Mouse (Mus musculus) CH12.LX (cell line): ENCODE measurements around the gene Slc25a33. TPM values are rescaled to one million over a fixed set of nuclear protein-coding genes. Genes with fewer than 3 reads are reported as not detected.

Experiments
- DNase-seq: peaks from one replicate; pipeline ENCODE4 v3.0.0-alpha.2; 2013; ENCODE audit errors: extremely low read depth
- H3K27ac ChIP-seq: 2 replicates; pipeline ENCODE4 v1.5.1; 2012; ENCODE audit warnings: low read depth, mild to moderate bottlenecking, control low read depth, moderate library complexity; ENCODE audit not compliant: insufficient read depth
- H3K27me3 ChIP-seq: replicated peaks from 2 replicates; pipeline ENCODE3; 2012; ENCODE audit warnings: inconsistent platforms
- H3K36me3 ChIP-seq, 2 experiments: replicated peaks in 1 of 2; 2 replicates each; pipeline versions ENCODE3 to v1.6.1; 2012; ENCODE audit warnings: inconsistent platforms in 1 of 2, low read length in 1 of 2, mild to moderate bottlenecking in 1 of 2, mixed read lengths in 1 of 2, moderate library complexity in 1 of 2; ENCODE audit not compliant: control insufficient read depth in 1 of 2, insufficient read depth in 1 of 2
- H3K4me1 ChIP-seq, 2 experiments: 2 replicates each; pipeline ENCODE4 v1.6.1; 2012; ENCODE audit warnings: inconsistent platforms in 1 of 2, moderate library complexity in 1 of 2; ENCODE audit not compliant: insufficient read depth in 2 of 2, control insufficient read depth in 1 of 2
- H3K4me2 ChIP-seq: 2 replicates; pipeline ENCODE4 v1.6.1; 2012; ENCODE audit warnings: low read depth, mild to moderate bottlenecking, control low read depth; ENCODE audit not compliant: poor library complexity, insufficient read depth, severe bottlenecking
- H3K4me3 ChIP-seq, 3 experiments: fragments of 150-350 bp in 1 of 3; sonication (generic) in 1 of 3; replicated peaks in 1 of 3; 2 replicates each; pipeline versions ENCODE3 to v1.5.1; 2011 to 2012; ENCODE audit warnings: low read depth in 2 of 3, low read length in 2 of 3, mild to moderate bottlenecking in 2 of 3, moderate library complexity in 2 of 3, control low read depth in 1 of 3, improper control_type of control experiment in 1 of 3, inconsistent platforms in 1 of 3, mixed read lengths in 1 of 3; ENCODE audit not compliant: poor library complexity in 1 of 3
- H3K79me2 ChIP-seq: replicated peaks from 2 replicates; pipeline ENCODE4 v1.6.1; 2012; ENCODE audit warnings: mild to moderate bottlenecking, moderate library complexity; ENCODE audit not compliant: control insufficient read depth, poor library complexity, insufficient read depth, severe bottlenecking; ENCODE audit errors: extremely low read depth
- H3K9ac ChIP-seq: 2 replicates; pipeline ENCODE4 v1.6.1; 2012; ENCODE audit warnings: low read depth, mild to moderate bottlenecking, control low read depth, moderate library complexity; ENCODE audit not compliant: insufficient read depth
- H3K9me3 ChIP-seq: replicated peaks from 2 replicates; pipeline ENCODE3; 2012; ENCODE audit warnings: low read length, inconsistent platforms, mixed read lengths
- CHD1 ChIP-seq: IDR thresholded peaks from 2 replicates; pipeline ENCODE4 v1.6.1; 2012; ENCODE audit warnings: low read depth, low read length, improper control_type of control experiment, inconsistent platforms
- CHD2 ChIP-seq: IDR thresholded peaks from 2 replicates; pipeline ENCODE4 v1.6.1; 2011; ENCODE audit warnings: low read length, improper control_type of control experiment
- CTCF ChIP-seq, 2 experiments: IDR thresholded peaks in 1 of 2; conservative IDR thresholded peaks in 1 of 2; 2 replicates each; pipeline ENCODE4 v1.5.1; 2011 to 2012; ENCODE audit warnings: low read depth in 2 of 2, low read length in 2 of 2, improper control_type of control experiment in 1 of 2, inconsistent platforms in 1 of 2, mild to moderate bottlenecking in 1 of 2, moderate library complexity in 1 of 2
- E2F4 ChIP-seq: IDR thresholded peaks from 2 replicates; pipeline ENCODE4 v1.6.1; 2011; ENCODE audit warnings: low read depth, low read length, improper control_type of control experiment; ENCODE audit not compliant: insufficient replicate concordance
- ELF1 ChIP-seq: IDR thresholded peaks from 2 replicates; pipeline ENCODE4 v1.6.1; 2014; ENCODE audit warnings: low read depth, mild to moderate bottlenecking, inconsistent platforms, low read length, improper control_type of control experiment
- EP300 ChIP-seq: IDR thresholded peaks from 2 replicates; pipeline ENCODE4 v1.6.1; 2011; ENCODE audit warnings: low read length, improper control_type of control experiment
- GABPA ChIP-seq: IDR thresholded peaks from 2 replicates; pipeline ENCODE4 v1.6.1; 2012; ENCODE audit warnings: low read depth, low read length, improper control_type of control experiment, inconsistent platforms; ENCODE audit not compliant: insufficient replicate concordance
- HCFC1 ChIP-seq: IDR thresholded peaks from 2 replicates; pipeline ENCODE4 v1.6.1; 2012; ENCODE audit warnings: low read depth, mild to moderate bottlenecking, inconsistent platforms, low read length, improper control_type of control experiment
- IRF4 ChIP-seq: IDR thresholded peaks from 2 replicates; pipeline ENCODE4 v1.6.1; 2014; ENCODE audit warnings: low read depth, mild to moderate bottlenecking, inconsistent platforms, low read length, improper control_type of control experiment
- JUN ChIP-seq: IDR thresholded peaks from 2 replicates; pipeline ENCODE4 v1.6.1; 2011; ENCODE audit warnings: low read depth, mild to moderate bottlenecking, low read length, improper control_type of control experiment, moderate library complexity; ENCODE audit not compliant: insufficient read depth
- KAT2A ChIP-seq: IDR thresholded peaks from 2 replicates; pipeline ENCODE4 v1.6.1; 2012; ENCODE audit warnings: low read length, improper control_type of control experiment, inconsistent platforms; ENCODE audit not compliant: insufficient replicate concordance
- MAFK ChIP-seq: IDR thresholded peaks from 2 replicates; pipeline ENCODE4 v1.6.1; 2011; ENCODE audit warnings: low read length, improper control_type of control experiment; ENCODE audit not compliant: insufficient replicate concordance
- MEF2A ChIP-seq: IDR thresholded peaks from 2 replicates; pipeline ENCODE4 v1.6.1; 2014; ENCODE audit warnings: low read depth, mild to moderate bottlenecking, inconsistent platforms, low read length, improper control_type of control experiment, borderline replicate concordance
- MXI1 ChIP-seq: IDR thresholded peaks from 2 replicates; pipeline ENCODE4 v1.6.1; 2011; ENCODE audit warnings: mild to moderate bottlenecking, low read depth, low read length, improper control_type of control experiment
- MYC ChIP-seq: IDR thresholded peaks from 2 replicates; pipeline ENCODE4 v1.6.1; 2011; ENCODE audit warnings: low read depth, mild to moderate bottlenecking, improper control_type of control experiment, low read length
- NELFE ChIP-seq: IDR thresholded peaks from 2 replicates; pipeline ENCODE4 v1.6.1; 2011; ENCODE audit warnings: low read depth, low read length, improper control_type of control experiment
- POLR2A ChIP-seq: IDR thresholded peaks from 2 replicates; pipeline ENCODE4 v1.6.1; 2011; ENCODE audit warnings: low read depth, mild to moderate bottlenecking, improper control_type of control experiment, low read length
- POLR2AphosphoS2 ChIP-seq: IDR thresholded peaks from 2 replicates; pipeline ENCODE4 v1.6.1; 2011; ENCODE audit warnings: low read depth, low read length, improper control_type of control experiment
- RCOR1 ChIP-seq: conservative IDR thresholded peaks from 2 replicates; pipeline ENCODE4 v1.6.1; 2012; ENCODE audit warnings: low read depth, mild to moderate bottlenecking, inconsistent platforms, low read length, improper control_type of control experiment
- SIN3A ChIP-seq: IDR thresholded peaks from 2 replicates; pipeline ENCODE4 v1.6.1; 2012; ENCODE audit warnings: low read length, improper control_type of control experiment, inconsistent platforms
- SMC3 ChIP-seq: IDR thresholded peaks from 2 replicates; pipeline ENCODE4 v1.6.1; 2011; ENCODE audit warnings: low read depth, low read length, improper control_type of control experiment
- TBP ChIP-seq: conservative IDR thresholded peaks from 2 replicates; pipeline ENCODE4 v1.6.1; 2011; ENCODE audit warnings: low read depth, low read length, improper control_type of control experiment
- UBTF ChIP-seq: IDR thresholded peaks from 2 replicates; pipeline ENCODE4 v1.6.1; 2012; ENCODE audit warnings: low read depth, mild to moderate bottlenecking, inconsistent platforms, low read length, improper control_type of control experiment, moderate library complexity
- USF1 ChIP-seq: IDR thresholded peaks from 2 replicates; pipeline ENCODE4 v1.6.1; 2014; ENCODE audit warnings: low read depth, mild to moderate bottlenecking, inconsistent platforms, low read length, improper control_type of control experiment
- ZC3H11A ChIP-seq: IDR thresholded peaks from 2 replicates; pipeline ENCODE4 v1.6.1; 2012; ENCODE audit warnings: low read depth, mild to moderate bottlenecking, inconsistent platforms, low read length, improper control_type of control experiment
- ZKSCAN1 ChIP-seq: IDR thresholded peaks from 2 replicates; pipeline ENCODE4 v1.6.1; 2012; ENCODE audit warnings: low read depth, inconsistent platforms, low read length, improper control_type of control experiment, borderline replicate concordance
- ZNF384 ChIP-seq: IDR thresholded peaks from 2 replicates; pipeline ENCODE4 v1.6.1; 2012; ENCODE audit warnings: low read depth, low read length, improper control_type of control experiment, inconsistent platforms
- dilution Hi-C: fragments of 300-500 bp; cut with MboI; formaldehyde crosslinking; loops from 2 replicates; pipeline ENCODE4 v1.14.3; 2020; ENCODE audit warnings: low sequenced_read_pairs; ENCODE audit not compliant: extremely low pct_unique_long_range_greater_than_20kb, extremely low pct_ligation_motif_present
- in situ Hi-C: fragments of 300-500 bp; cut with MboI; formaldehyde crosslinking; loops from 3 replicates; pipeline ENCODE4 v1.14.3; 2019; ENCODE audit warnings: low sequenced_read_pairs, low pct_ligation_motif_present, low pct_unique_long_range_greater_than_20kb, mixed read lengths
- polyA plus RNA-seq: library from polyadenylated mRNA; unstranded; fragments of >175 nt; gene quantifications from 2 replicates; pipeline ENCODE4 v1.2.1, GENCODE M21; 2012; ENCODE audit warnings: low read depth; ENCODE audit not compliant: insufficient read length
- total RNA-seq, 2 experiments: library from RNA; depleted of rRNA; stranded (reverse); fragments of 300-350 nt in 1 of 2; fragments of >200 nt in 1 of 2; gene quantifications; 2 replicates each; pipeline ENCODE4 v1.2.3; 2012 to 2014

The Slc25a33 gene
- total and polyA plus RNA-seq, 3 experiments, result 25.3 to 35.5 (median 32.4) TPM

DNA sequence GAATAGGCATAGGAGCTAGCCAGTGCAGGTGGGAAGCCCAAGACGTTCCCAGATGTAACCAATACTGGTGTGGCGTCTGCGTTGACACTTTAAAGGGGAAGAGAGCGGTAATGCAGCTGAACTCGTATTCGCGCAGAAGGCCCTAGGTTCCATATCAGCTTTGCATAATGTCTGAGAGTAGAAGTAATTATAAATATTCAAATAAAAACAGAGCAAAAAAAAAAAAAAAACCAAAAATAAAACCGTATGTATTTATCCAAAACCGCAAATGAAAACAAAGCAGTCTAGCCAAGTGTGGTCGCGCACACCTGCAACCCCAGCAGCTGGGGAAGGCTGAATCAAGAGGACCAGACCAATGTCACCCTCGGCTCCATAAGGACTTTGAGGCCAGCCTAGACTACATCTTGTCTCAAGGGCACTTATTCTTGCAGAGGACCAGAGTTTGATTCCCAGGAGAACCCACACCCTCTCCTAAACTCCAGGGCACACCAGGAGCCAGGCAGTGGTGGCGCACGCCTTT lies 32.0 kb downstream of the Slc25a33 start:
- H3K27me3 ChIP-seq, result no peaks in the 10 kb centered on the region
- peaks cover 4% of the 10 kb centered on the region for H3K79me2 ChIP-seq
- H3K4me3 ChIP-seq, result no peak overlapping the region
- no peak overlapping the region for H3K9ac ChIP-seq
- TF ChIP-seq CTCF (conservative IDR thresholded peaks at IDR 0.05 in 1 of 2, IDR thresholded peaks at IDR 0.05 in 1 of 2; ENCODE audit: low read depth in 2 of 2, low read length in 2 of 2) (no peak), TBP (no peak), NELFE (no peak), IRF4 (no peak), ELF1 (no peak), USF1 (no peak), E2F4 (no peak), KAT2A (no peak), CHD1 (no peak), GABPA (no peak), ZNF384 (no peak), UBTF (no peak), MAFK (no peak), ZKSCAN1 (no peak), POLR2AphosphoS2 (no peak), EP300 (no peak), POLR2A (no peak)
- peaks cover 37 to 53% of the 10 kb centered on the region in 2 experiments for H3K36me3 ChIP-seq
- no peak overlapping the region for H3K4me2 ChIP-seq
- no peaks in the 10 kb centered on the region for H3K9me3 ChIP-seq
- H3K27ac ChIP-seq, result no peak overlapping the region
- no peak for DNase-seq
- peaks cover 0 to 12% of the 10 kb centered on the region in 2 experiments; a peak in 2 of 4 replicates for H3K4me1 ChIP-seq
- dilution Hi-C loops (no loop called here), in situ Hi-C loops (no loop called here)

DNA sequence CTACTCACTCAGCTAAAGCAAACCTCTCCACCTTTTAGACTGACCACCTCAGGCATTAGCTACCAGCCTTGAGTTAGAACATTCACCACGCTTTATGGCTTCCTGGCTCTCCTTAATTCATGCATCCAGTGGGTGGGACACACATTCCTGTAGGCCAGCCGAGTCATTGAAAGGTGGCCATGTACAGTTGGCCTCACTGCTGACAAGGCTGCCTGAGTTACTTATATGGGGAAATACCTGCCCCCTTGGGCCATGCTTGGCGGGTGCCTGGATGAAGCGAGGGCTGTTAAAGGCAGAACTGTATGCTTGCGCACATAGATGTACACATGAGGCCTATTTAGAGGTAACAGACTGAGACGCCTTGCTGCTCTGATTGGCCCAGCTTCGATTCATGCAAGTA lies 33.8 kb downstream of the Slc25a33 start:
- TF ChIP-seq SMC3 (no peak), CHD2 (no peak), RCOR1 (no peak), ZC3H11A (no peak), ZKSCAN1 (no peak), POLR2A (no peak), HCFC1 (no peak), CTCF (conservative IDR thresholded peaks at IDR 0.05 in 1 of 2, IDR thresholded peaks at IDR 0.05 in 1 of 2; ENCODE audit: low read depth in 2 of 2, low read length in 2 of 2) (no peak), TBP (no peak), GABPA (no peak), MYC (no peak), SIN3A (no peak), USF1 (no peak), JUN (no peak), MXI1 (no peak), MEF2A (no peak)
- Histone ChIP-seq H3K27me3 (no peaks in the 10 kb centered on the region), H3K9me3 (no peaks in the 10 kb centered on the region), H3K27ac (no peak overlapping the region), H3K4me3 (no peak overlapping the region), H3K79me2 (peaks cover 22% of the 10 kb centered on the region), H3K4me1 (peaks cover 10 to 29% of the 10 kb centered on the region in 2 experiments), H3K9ac (no peak overlapping the region), H3K36me3 (peaks cover 32 to 56% of the 10 kb centered on the region in 2 experiments), H3K4me2 (no peak overlapping the region)
- in situ Hi-C loops, result no loop called here
- no peak for DNase-seq
- dilution Hi-C loops, result no loop called here
